Mouse (Mus musculus): ENCODE data around the gene Madd. TPM values are rescaled to one million over a fixed set of nuclear protein-coding genes. Genes with fewer than 3 reads are reported as not detected.
"Not testable (repeated sequence)": the region's sequence is repeated elsewhere in the genome, so short reads cannot be mapped to it uniquely, and the experiment has no call there.

The Madd gene
- polyA plus RNA-seq, 2 experiments: 2.7 to 7.1 TPM

DNA sequence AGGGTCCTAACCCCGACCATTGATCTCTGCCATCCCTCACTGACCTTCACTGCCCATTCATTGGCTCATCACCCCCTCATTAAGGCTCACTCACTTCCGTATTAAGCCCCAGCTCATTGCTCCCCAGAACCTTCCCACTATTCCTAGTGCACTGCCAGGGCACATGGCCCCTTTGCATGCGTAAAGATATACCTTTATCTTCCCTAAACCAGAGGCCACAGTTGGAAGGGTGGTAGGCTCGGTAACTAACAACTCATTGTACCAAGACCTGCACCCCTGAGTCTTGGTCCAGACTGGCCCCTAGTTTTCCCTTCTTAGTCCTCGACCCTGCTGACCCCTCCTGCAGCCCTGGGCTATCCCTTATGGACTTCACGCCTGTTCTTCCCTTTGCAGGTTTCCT lies 69.8 kb downstream of the Madd start:
- Histone ChIP-seq H3K4me3 (ENCODE audit: insufficient read depth in 1 of 2, low read depth in 2 of 2, low read length in 2 of 2) (no peak overlapping the region), H3K27ac (no peak overlapping the region), H3K4me1 (replicated peaks; ENCODE audit: control insufficient read depth in 2 of 2, insufficient read depth in 2 of 2, low read length in 1 of 2) (peaks cover 13 to 21% of the 10 kb centered on the region in 2 experiments), H3K9ac (replicated peaks) (peak overlapping the region; percentile 18), H3K27me3 (ENCODE audit: control insufficient read depth, insufficient read depth, low read length) (no peaks in the 10 kb centered on the region), H3K4me2 (ENCODE audit: low read depth) (peak overlapping the region; percentile 28), H3K36me3 (replicated peaks; ENCODE audit: control insufficient read depth, insufficient read depth, low read depth) (no peaks in the 10 kb centered on the region), H3K9me3 (ENCODE audit: control insufficient read depth, low read length) (no peaks in the 10 kb centered on the region)
- WGBS (ENCODE audit: insufficient replicate concordance): 40% methylated on average over 6 of the region's 6 CpGs
- TF ChIP-seq EP300 (IDR thresholded peaks at IDR 0.05; ENCODE audit: low read depth): peak; percentile 37; the same call in 1 of the 2 replicates
- no peak for TF ChIP-seq CTCF (IDR thresholded peaks at IDR 0.05; ENCODE audit: low read depth)
- DNase-seq (ENCODE audit: low read depth in 3 of 3, low spot score in 3 of 3): no peak
- peak; percentile 56 for ATAC-seq (ENCODE audit: insufficient read depth)

DNA sequence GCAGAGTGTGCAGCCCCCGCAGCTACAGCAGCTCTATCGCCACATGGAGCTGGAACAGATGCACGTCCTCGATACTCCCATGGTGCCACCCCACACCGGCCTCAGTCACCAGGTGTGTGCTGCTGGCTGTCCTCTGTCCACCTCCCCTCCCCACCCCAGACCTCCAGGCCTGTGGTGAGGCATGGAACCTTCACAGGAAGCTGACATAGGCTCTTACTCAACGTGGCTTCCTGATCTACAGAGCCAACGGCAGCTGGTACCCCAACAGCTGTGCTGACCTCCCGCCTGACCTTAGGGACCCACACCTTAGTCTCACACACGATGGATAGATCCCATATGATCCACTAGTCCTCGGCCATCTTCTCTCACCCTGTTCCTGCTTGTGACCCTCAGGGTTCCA lies 70.3 kb downstream of the Madd start:
- H3K4me1 ChIP-seq (replicated peaks; ENCODE audit: control insufficient read depth in 2 of 2, insufficient read depth in 2 of 2, low read length in 1 of 2): peaks cover 15 to 27% of the 10 kb centered on the region in 2 experiments
- no peak for TF ChIP-seq EP300 (IDR thresholded peaks at IDR 0.05; ENCODE audit: low read depth)
- no peak for TF ChIP-seq CTCF (IDR thresholded peaks at IDR 0.05; ENCODE audit: low read depth)
- no peak overlapping the region for H3K27ac ChIP-seq
- 57% methylated on average over 10 of the region's 10 CpGs for WGBS (ENCODE audit: insufficient replicate concordance)
- H3K9me3 ChIP-seq (ENCODE audit: control insufficient read depth, low read length): no peaks in the 10 kb centered on the region
- H3K36me3 ChIP-seq (replicated peaks; ENCODE audit: control insufficient read depth, insufficient read depth, low read depth): no peaks in the 10 kb centered on the region
- no peak overlapping the region for H3K4me2 ChIP-seq (ENCODE audit: low read depth)
- no peak overlapping the region for H3K9ac ChIP-seq (replicated peaks)
- ATAC-seq (ENCODE audit: insufficient read depth) (no peak), DNase-seq (ENCODE audit: low read depth in 3 of 3, low spot score in 3 of 3) (no peak)
- H3K27me3 ChIP-seq (ENCODE audit: control insufficient read depth, insufficient read depth, low read length): no peaks in the 10 kb centered on the region
- no peak overlapping the region for H3K4me3 ChIP-seq (ENCODE audit: insufficient read depth in 1 of 2, low read depth in 2 of 2, low read length in 2 of 2)

DNA sequence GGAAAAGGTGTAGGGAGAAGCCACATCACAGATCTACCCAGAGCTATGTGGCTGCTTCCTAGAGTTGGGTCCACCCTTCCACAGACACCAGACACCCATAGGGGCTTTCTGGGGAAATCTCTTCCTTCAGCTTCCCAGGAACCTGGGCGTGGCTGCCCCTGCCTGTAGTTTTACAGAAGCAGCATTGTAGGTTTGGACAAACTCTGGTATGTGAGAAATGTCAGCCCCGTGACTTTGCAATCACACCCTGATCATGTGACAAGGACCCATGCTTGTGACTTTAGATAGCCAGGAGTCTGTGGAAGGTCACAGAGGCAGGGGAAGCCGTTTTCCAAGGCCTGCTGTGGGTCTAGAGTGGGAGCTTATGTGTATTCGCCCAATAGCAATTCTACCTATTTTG lies 71.1 kb downstream of the Madd start:
- H3K27ac ChIP-seq: no peak overlapping the region
- H3K9me3 ChIP-seq (ENCODE audit: control insufficient read depth, low read length): no peaks in the 10 kb centered on the region
- H3K9ac ChIP-seq (replicated peaks): no peak overlapping the region
- H3K27me3 ChIP-seq (ENCODE audit: control insufficient read depth, insufficient read depth, low read length): no peaks in the 10 kb centered on the region
- DNase-seq (ENCODE audit: low read depth in 3 of 3, low spot score in 3 of 3) (peak in 1 of 3 experiments; percentile 61), ATAC-seq (ENCODE audit: insufficient read depth) (no peak)
- WGBS (ENCODE audit: insufficient replicate concordance): 36% methylated on average over 4 of the region's 4 CpGs
- H3K4me1 ChIP-seq (replicated peaks; ENCODE audit: control insufficient read depth in 2 of 2, insufficient read depth in 2 of 2, low read length in 1 of 2): peaks cover 23 to 35% of the 10 kb centered on the region in 2 experiments
- no peak overlapping the region for H3K4me2 ChIP-seq (ENCODE audit: low read depth)
- no peaks in the 10 kb centered on the region for H3K36me3 ChIP-seq (replicated peaks; ENCODE audit: control insufficient read depth, insufficient read depth, low read depth)
- no peak for TF ChIP-seq CTCF (IDR thresholded peaks at IDR 0.05; ENCODE audit: low read depth)
- no peak for TF ChIP-seq EP300 (IDR thresholded peaks at IDR 0.05; ENCODE audit: low read depth)
- H3K4me3 ChIP-seq (ENCODE audit: insufficient read depth in 1 of 2, low read depth in 2 of 2, low read length in 2 of 2): no peak overlapping the region

DNA sequence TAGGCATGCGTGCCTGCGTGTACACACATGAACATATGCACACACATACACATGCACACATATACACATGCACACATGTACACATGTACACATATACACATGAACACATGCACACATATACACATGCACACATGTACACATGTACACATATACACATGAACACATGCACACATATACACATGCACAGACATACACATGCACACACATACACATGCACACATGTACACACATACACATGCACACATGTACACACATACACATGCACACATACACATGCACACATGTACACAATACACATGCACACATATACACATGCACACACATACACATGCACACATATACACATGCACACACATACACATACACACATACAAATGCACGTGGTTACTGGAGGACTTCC lies 71.8 kb downstream of the Madd start:
- H3K4me3 ChIP-seq (ENCODE audit: insufficient read depth in 1 of 2, low read depth in 2 of 2, low read length in 2 of 2); H3K4me2 ChIP-seq (ENCODE audit: low read depth); H3K9ac ChIP-seq (replicated peaks); H3K9me3 ChIP-seq (ENCODE audit: control insufficient read depth, low read length); DNase-seq (ENCODE audit: low read depth in 3 of 3, low spot score in 3 of 3); ATAC-seq (ENCODE audit: insufficient read depth); H3K27ac ChIP-seq; H3K36me3 ChIP-seq (replicated peaks; ENCODE audit: control insufficient read depth, insufficient read depth, low read depth); H3K27me3 ChIP-seq (ENCODE audit: control insufficient read depth, insufficient read depth, low read length): not testable (repeated sequence)
- 93% methylated on average over 3 of the region's 3 CpGs for WGBS (ENCODE audit: insufficient replicate concordance)
- peaks cover 26 to 39% of the 10 kb centered on the region in 2 experiments for H3K4me1 ChIP-seq (replicated peaks; ENCODE audit: control insufficient read depth in 2 of 2, insufficient read depth in 2 of 2, low read length in 1 of 2)

DNA sequence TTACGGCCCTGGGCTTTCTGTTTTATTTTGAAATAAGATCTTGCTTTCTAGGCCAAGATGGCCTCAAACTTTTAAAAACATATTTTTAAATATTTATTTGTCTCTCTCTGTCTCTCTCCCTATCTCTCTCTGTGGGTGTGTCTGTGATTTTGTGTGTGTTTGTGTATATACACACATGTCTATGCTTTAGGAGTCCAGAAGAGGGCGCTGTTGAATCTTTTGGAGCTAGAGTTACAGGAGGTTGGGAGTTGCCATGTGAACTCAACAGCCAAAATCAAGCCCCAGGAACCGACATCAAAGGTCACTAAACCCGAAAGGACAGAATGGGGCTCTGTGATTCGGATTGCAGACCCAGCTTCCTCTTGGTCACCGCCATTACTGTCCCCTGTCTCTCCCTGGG lies 73.2 kb downstream of the Madd start:
- H3K27me3 ChIP-seq (ENCODE audit: control insufficient read depth, insufficient read depth, low read length): no peaks in the 10 kb centered on the region
- peaks cover 26 to 45% of the 10 kb centered on the region in 2 experiments for H3K4me1 ChIP-seq (replicated peaks; ENCODE audit: control insufficient read depth in 2 of 2, insufficient read depth in 2 of 2, low read length in 1 of 2)
- 76% methylated on average over 6 of the region's 6 CpGs for WGBS (ENCODE audit: insufficient replicate concordance)
- TF ChIP-seq EP300 (IDR thresholded peaks at IDR 0.05; ENCODE audit: low read depth) (no peak), CTCF (IDR thresholded peaks at IDR 0.05; ENCODE audit: low read depth) (0 out of 2 replicates have a peak, but pooled peaks have one; percentile 22)
- H3K27ac ChIP-seq: no peak overlapping the region
- DNase-seq (ENCODE audit: low read depth in 3 of 3, low spot score in 3 of 3) (no peak), ATAC-seq (ENCODE audit: insufficient read depth) (no peak)
- no peaks in the 10 kb centered on the region for H3K36me3 ChIP-seq (replicated peaks; ENCODE audit: control insufficient read depth, insufficient read depth, low read depth)
- no peak overlapping the region for H3K9ac ChIP-seq (replicated peaks)
- H3K4me2 ChIP-seq (ENCODE audit: low read depth): no peak overlapping the region
- no peak overlapping the region for H3K4me3 ChIP-seq (ENCODE audit: insufficient read depth in 1 of 2, low read depth in 2 of 2, low read length in 2 of 2)
- no peaks in the 10 kb centered on the region for H3K9me3 ChIP-seq (ENCODE audit: control insufficient read depth, low read length)

Measured in liver, embryonic 14.5 days (tissue).